Mouse (Mus musculus): ENCODE results near the gene Bace2.

Bace2 gene

GRCm38 (mm10) chr16:97467472-97467871 is 110.9 kb downstream of the Bace2 start:
- no peak for DNase-seq (ENCODE audit: low spot score in 2 of 2)

GRCm38 (mm10) chr16:97467993-97468791 is 111.7 kb downstream of the Bace2 start:
- DNase-seq (ENCODE audit: low spot score in 2 of 2) = no peak

- DNase-seq (ENCODE audit: low spot score in 2 of 2) = no peak
Observed at GRCm38 (mm10) chr16:97474671-97475070, 118.1 kb downstream of the Bace2 start.

GRCm38 (mm10) chr16:97475581-97475980 is 119.0 kb downstream of the Bace2 start:
- DNase-seq (ENCODE audit: low spot score in 2 of 2) = no peak

- no peak for DNase-seq (ENCODE audit: low spot score in 2 of 2)
Observed at GRCm38 (mm10) chr16:97476524-97476923, 120.0 kb downstream of the Bace2 start.

- DNase-seq (ENCODE audit: low spot score in 2 of 2) = no peak
Observed at GRCm38 (mm10) chr16:97478655-97479054, 122.1 kb downstream of the Bace2 start.

GRCm38 (mm10) chr16:97492369-97492768 is 135.8 kb downstream of the Bace2 start:
- DNase-seq (ENCODE audit: low spot score in 2 of 2) = no peak

Measured in urinary bladder, postnatal 4 days (tissue).